Mouse (Mus musculus): ENCODE data around the gene Gm19402.

GRCm38 (mm10) chr10:77673765-77674164 lies 16.8 kb downstream of the Gm19402 start:
- TF ChIP-seq ZNF384 (IDR thresholded peaks at IDR 0.05; ENCODE audit: low read depth, low read length) (no peak), CTCF (IDR thresholded peaks at IDR 0.05 in 2 of 3, conservative IDR thresholded peaks at IDR 0.05 in 1 of 3; ENCODE audit: control insufficient read depth in 1 of 3, insufficient read depth in 1 of 3, low read depth in 2 of 3, low read length in 3 of 3, poor library complexity in 1 of 3, severe bottlenecking in 1 of 3) (no peak), GATA1 (IDR thresholded peaks at IDR 0.05; ENCODE audit: low read depth, low read length) (no peak), MYC (IDR thresholded peaks at IDR 0.05; ENCODE audit: low read depth, low read length) (no peak), E2F4 (IDR thresholded peaks at IDR 0.05; ENCODE audit: borderline replicate concordance, low read depth, low read length) (no peak)

Measured in MEL (cell line).